Mouse (Mus musculus) neural tube, embryonic 13.5 days (tissue): Measurements from ENCODE around the gene Taar2. TPM values are rescaled to one million over a fixed set of nuclear protein-coding genes. Genes with fewer than 3 reads are reported as not detected.

Experiments
- polyA plus RNA-seq: library from polyadenylated mRNA; unstranded; fragments of >200 nt; fragmentation: Nextera tagmentation; extraction: Ambion mirVana; gene quantifications from 2 replicates; pipeline ENCODE4 v1.2.1, GENCODE M21; 2015

Gene Taar2
- polyA plus RNA-seq, 1 experiment from 2014 or later: 0.20 TPM

Other genes starting within 250 kb of the Taar2 start
- gene Rps12, start 151.3 kb upstream of the Taar2 start, polyA plus RNA-seq: 111 and 141 TPM in 2 replicates
- 19.4 and 21.2 TPM in 2 replicates for gene Slc18b1, start 141.6 kb upstream of the Taar2 start, polyA plus RNA-seq
- gene Vnn3, start 87.1 kb upstream of the Taar2 start, polyA plus RNA-seq: not detected in 2 replicates
- 0.12 TPM in 1 of 2 replicates, not detected in the other for gene Vnn1, start 43.9 kb upstream of the Taar2 start, polyA plus RNA-seq
- not detected in 2 replicates for gene Taar1, start 18.2 kb upstream of the Taar2 start, polyA plus RNA-seq
- not detected in 2 replicates for gene Taar3, start 11.0 kb downstream of the Taar2 start, polyA plus RNA-seq
- gene Taar4, start 21.9 kb downstream of the Taar2 start, polyA plus RNA-seq: not detected in 2 replicates
- gene Taar5, start 32.1 kb downstream of the Taar2 start, polyA plus RNA-seq: not detected in 2 replicates
- gene Taar6, start 47.1 kb downstream of the Taar2 start, polyA plus RNA-seq: not detected in 2 replicates
- not detected in 2 replicates for gene Taar7a, start 54.9 kb downstream of the Taar2 start, polyA plus RNA-seq
- gene Taar7b, start 61.4 kb downstream of the Taar2 start, polyA plus RNA-seq: not detected in 2 replicates
- gene Taar7d, start 88.7 kb downstream of the Taar2 start, polyA plus RNA-seq: not detected in 2 replicates
- not detected in 2 replicates for gene Taar7e, start 99.0 kb downstream of the Taar2 start, polyA plus RNA-seq
- not detected in 2 replicates for gene Taar7f, start 110.9 kb downstream of the Taar2 start, polyA plus RNA-seq
- not detected in 2 replicates for gene Taar8a, start 137.9 kb downstream of the Taar2 start, polyA plus RNA-seq
- not detected in 2 replicates for gene Taar8b, start 153.7 kb downstream of the Taar2 start, polyA plus RNA-seq
- gene Taar8c, start 163.3 kb downstream of the Taar2 start, polyA plus RNA-seq: not detected in 2 replicates
- not detected in 2 replicates for gene Taar9, start 171.0 kb downstream of the Taar2 start, polyA plus RNA-seq
- gene Stx7, start 210.7 kb downstream of the Taar2 start, polyA plus RNA-seq: 255 and 271 TPM in 2 replicates